Mouse (Mus musculus): ENCODE data around the gene Egfem1.

The Egfem1 gene

DNA sequence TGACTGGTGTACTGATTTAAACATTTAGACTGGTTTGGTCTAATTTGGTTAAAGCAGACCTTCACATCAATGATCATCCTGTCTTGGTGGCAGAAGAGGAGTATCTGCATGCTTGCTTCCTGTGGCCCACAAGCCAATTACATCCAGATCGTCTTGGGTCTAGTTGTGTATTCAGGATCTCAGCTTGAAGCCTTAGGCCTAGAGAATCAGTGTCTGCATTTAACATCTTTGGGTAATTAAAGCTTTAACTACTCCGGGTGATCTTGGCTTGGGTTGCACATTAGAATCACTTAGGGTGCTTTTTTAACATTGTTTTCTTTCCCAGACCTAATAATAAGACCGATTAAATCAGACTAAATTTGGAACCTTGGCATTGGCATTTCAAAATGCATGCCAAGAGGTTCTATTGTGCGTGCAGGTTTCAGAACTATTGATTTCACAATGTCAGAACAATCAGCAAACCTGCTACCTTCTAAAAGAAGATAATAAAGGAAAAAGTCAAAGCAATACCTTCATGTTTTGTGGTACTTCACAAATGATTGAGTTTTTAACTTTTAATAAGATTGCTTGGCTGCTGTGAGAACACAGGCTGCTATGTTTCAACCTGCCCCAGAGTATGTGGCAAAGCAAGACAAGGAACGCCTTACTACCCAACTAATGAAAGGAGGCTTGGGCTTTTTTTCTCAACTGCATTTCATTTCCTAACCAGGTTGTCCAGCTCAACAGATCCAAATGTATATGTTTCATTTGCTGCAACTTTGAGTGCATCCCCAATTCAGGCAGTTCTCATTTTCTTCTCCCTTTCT, 496.4 kb downstream of the Egfem1 start:
- DNase-seq (ENCODE audit: low spot score in 2 of 2): peak in 1 of 2 experiments; percentile 3

DNA sequence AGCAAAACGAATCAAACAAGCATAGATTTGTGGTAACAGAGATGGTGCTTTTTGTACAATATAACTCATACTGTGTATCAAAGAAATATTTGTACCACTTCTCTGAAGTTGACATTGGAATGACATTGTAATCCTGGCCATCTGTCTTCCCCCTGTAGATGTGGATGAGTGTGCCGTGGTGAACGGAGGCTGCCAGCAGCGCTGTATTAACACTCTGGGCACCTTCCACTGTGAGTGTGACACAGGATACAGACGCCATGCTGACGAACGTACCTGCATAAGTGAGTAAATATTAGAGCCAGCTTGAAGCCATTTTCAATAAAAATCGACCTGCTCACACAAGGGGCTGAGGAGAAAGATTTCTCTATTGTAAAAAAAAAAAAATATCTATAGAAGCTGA, 500.9 kb downstream of the Egfem1 start:
- no peak for DNase-seq (ENCODE audit: low spot score in 2 of 2)

DNA sequence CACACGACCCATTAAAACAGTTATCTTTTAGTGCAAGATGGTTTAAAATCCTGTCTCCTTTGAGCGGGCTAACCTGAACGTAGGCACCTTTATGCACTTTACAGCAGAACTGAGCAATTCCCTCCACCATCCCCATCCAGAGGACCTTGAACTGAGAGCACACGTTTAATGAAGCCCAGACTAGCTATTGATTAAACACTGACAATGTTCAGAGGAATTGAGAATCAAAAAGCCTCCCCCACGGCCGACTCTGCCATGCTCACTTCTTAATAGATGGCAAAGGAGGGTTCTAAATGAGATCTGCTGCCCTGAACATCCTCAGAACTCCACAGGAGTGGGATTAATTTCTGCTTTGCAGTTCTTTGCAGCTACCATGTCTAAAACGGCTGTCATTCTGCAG, 520.3 kb downstream of the Egfem1 start:
- no peak for DNase-seq (ENCODE audit: low spot score in 2 of 2)

DNA sequence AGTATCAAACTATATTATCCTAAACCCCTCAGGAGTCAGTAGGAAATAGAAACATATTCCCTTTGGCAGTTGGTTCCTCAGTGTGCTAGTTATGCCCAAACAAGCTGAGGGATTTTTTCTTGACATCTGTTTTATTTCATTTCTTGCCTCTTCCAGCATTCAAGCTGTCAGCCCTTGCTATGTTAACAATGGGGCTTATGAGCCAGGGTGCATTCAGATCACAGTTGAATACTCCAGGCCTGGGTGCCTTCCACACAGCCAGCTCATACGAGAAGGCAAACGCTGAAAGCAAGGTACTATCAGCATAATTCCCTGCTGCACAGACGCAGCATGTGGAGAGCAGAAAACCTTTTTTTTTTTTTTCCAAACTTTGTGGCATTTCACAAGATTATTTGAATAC, 526.9 kb downstream of the Egfem1 start:
- DNase-seq (ENCODE audit: low spot score in 2 of 2): no peak

DNA sequence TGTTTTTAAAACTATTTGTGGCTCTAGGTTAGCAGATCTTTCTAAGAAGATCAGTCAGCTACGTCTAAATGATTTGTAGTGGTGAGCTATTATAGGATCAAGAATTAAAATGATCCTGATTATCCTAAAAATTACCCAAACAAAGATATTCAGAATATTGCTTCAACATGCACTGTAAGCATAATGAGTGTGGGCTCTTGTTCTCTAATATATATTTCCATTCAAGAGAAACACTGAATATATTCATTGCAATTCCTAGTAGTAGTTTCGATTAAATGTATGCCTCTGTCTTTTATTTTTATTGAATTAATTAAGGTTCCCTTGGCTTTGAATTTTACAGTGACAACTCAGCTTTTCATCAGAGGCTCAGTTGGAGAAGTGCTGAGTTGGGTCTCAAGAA, 527.4 kb downstream of the Egfem1 start:
- DNase-seq (ENCODE audit: low spot score in 2 of 2): no peak

DNA sequence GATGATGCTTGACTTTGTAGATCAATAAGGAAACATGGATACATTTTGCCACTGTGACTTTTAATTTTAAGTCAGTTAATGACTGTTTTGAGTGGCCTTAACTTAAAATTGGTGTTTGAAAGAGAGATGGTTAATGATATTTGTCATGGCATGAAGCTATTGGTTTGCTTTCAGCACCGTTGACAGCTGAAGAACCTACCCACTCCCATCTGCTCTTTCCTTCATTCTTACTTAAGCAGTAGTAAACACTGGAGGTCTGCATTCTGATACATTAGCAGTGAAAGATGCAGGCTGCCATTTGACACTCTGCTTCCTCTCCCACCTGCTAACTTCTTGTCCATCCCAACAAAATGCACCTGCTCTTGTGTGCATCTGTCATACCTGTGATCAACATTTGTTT, 537.8 kb downstream of the Egfem1 start:
- DNase-seq (ENCODE audit: low spot score in 2 of 2): no peak

GRCm38 (mm10) chr3:29639819-29640218, 558.0 kb downstream of the Egfem1 start:
- DNase-seq (ENCODE audit: low spot score in 2 of 2): no peak

GRCm38 (mm10) chr3:29666796-29667195, 585.0 kb downstream of the Egfem1 start:
- no peak for DNase-seq (ENCODE audit: low spot score in 2 of 2)

- no peak for DNase-seq (ENCODE audit: low spot score in 2 of 2)
Observed at GRCm38 (mm10) chr3:29689367-29690285, 607.8 kb downstream of the Egfem1 start.

GRCm38 (mm10) chr3:29701126-29701525, 619.3 kb downstream of the Egfem1 start:
- no peak for DNase-seq (ENCODE audit: low spot score in 2 of 2)

DNA sequence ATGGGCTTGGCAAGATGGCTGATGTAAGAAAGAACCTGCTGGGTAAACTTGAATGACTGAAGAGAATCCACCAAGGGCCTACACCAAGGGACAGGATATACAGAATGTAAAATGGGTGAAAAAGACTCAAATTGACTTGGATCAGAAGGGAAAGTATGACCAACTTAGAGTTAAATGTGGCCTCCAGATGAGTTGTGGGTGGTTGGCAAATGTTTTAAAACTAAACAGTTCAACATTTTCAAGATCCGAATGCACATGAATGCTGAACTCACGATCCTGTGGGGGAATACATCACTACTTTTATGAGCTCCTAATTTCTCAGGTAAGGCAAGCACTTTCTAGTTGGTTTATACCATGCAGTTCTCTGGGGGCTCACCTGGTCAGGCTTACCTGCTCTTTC, 625.0 kb downstream of the Egfem1 start:
- no peak for DNase-seq (ENCODE audit: low spot score in 2 of 2)

- DNase-seq (ENCODE audit: low spot score in 2 of 2): no peak
Observed at GRCm38 (mm10) chr3:29707467-29707866, 625.6 kb downstream of the Egfem1 start.

DNA sequence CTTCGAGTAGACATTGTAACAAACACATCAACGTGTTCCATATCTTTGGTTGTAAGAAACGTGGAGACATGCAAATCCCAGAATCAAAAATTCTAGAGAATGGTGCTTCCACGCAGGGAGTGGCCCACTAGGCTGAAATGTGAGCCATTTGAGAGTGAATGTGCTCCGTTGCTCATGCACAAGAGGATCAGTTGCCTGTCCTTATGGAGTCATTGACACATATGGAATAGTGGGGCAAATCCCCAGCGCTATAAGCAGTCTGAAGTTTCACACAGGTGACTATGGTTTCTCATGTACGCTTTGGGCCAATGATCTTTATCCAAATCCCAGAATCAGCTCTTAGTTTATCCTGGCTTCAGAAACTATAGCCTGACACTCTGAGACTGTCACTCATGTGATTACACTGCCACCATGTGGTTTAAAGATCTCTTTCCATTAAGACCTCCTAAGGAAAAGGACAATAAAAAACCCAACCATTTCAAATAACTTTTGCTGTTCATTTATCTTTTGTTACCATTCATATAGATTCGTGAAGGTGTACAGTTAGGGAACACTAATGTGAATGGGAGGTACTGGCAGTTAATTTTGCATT, 644.6 kb downstream of the Egfem1 start:
- DNase-seq (ENCODE audit: low spot score in 2 of 2): peak in 1 of 2 experiments; percentile 31

- DNase-seq (ENCODE audit: low spot score in 2 of 2): peak in 1 of 2 experiments; percentile 58
Observed at GRCm38 (mm10) chr3:29730062-29730760, 648.4 kb downstream of the Egfem1 start.

DNA sequence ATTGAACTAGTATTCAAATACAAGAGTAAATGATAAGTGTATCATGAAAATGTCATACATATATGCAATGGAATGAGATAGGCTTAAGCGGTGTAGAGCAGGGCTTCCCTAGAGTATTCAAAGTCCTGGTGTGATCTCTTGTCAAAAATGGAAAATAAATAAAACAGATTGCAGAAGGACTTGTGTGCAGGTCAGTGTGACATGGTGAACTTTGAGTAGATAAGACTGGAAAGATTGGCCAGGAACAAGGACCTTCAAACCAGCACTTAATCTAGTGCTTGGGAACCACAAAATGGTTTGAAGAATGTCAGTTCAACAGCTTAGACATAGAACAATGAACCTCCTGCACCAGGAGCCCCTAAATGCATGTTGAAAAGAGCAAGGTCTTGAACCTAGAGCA, 649.7 kb downstream of the Egfem1 start:
- DNase-seq (ENCODE audit: low spot score in 2 of 2): no peak

GRCm38 (mm10) chr3:29732626-29733025, 650.8 kb downstream of the Egfem1 start:
- DNase-seq (ENCODE audit: low spot score in 2 of 2): no peak

DNA sequence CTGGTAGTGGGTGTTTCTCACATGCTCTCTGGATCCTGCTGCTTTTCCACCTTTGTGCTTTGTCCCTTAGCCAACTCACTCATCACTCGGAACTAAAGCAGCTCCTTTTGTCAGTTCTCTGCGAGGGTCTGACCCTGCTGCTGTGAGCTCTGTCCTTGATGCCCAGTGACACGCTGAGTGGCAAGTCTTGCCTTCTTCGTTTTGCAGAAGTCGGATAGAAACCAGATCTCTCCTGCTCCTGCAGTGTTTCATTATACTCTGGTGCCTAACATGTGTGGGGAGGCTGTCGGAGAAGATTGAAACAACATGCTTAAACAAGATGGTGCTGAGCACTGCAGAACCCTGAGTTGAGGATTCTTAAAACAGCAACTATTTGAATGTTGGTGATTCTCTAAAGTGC, 652.4 kb downstream of the Egfem1 start:
- DNase-seq (ENCODE audit: low spot score in 2 of 2): no peak

GRCm38 (mm10) chr3:29739292-29739691, 657.5 kb downstream of the Egfem1 start:
- peak in 1 of 2 experiments; percentile 9 for DNase-seq (ENCODE audit: low spot score in 2 of 2)

All from left cerebral cortex, adult 9 months (tissue).